Mouse (Mus musculus): ENCODE data around the gene Ccdc142. TPM values are rescaled to one million over a fixed set of nuclear protein-coding genes. Genes with fewer than 3 reads are reported as not detected.
A peak's percentile ranks its signal among the peaks of the same experiment; 100 is the strongest.

Gene Ccdc142
- polyA plus RNA-seq, 1 experiment from 2014 or later = 0.62 TPM

GRCm38 (mm10) chr6:83153038-83153437 lies 51.6 kb downstream of the Ccdc142 start:
- H3K4me1 ChIP-seq (ENCODE audit: control insufficient read depth, insufficient read depth, low read length) = peaks cover 2% of the 10 kb centered on the region; the same call in 1 of the 2 replicates
- no peak overlapping the region for H3K9ac ChIP-seq (replicated peaks; ENCODE audit: low read length)
- no peak overlapping the region for H3K4me2 ChIP-seq (ENCODE audit: low read depth, low read length)
- no peak overlapping the region for H3K4me3 ChIP-seq (ENCODE audit: low read depth, low read length)
- no peaks in the 10 kb centered on the region; the same call in 1 of the 2 replicates for H3K27me3 ChIP-seq (ENCODE audit: control insufficient read depth, insufficient read depth, low read length)
- H3K27ac ChIP-seq (replicated peaks; ENCODE audit: low read depth, low read length) = no peak overlapping the region
- no peaks in the 10 kb centered on the region for H3K9me3 ChIP-seq (replicated peaks; ENCODE audit: control insufficient read depth, low read length)
- ATAC-seq (replicated peaks; ENCODE audit: insufficient number of reproducible peaks, low FRiP score, low TSS enrichment, low read depth) (no peak), DNase-seq (ENCODE audit: low spot score) (no peak)
- H3K36me3 ChIP-seq (replicated peaks; ENCODE audit: control insufficient read depth, insufficient read depth, low read depth, low read length) = peaks cover 7% of the 10 kb centered on the region
- WGBS = 91% methylated on average over 12 of the region's 12 CpGs

DNA sequence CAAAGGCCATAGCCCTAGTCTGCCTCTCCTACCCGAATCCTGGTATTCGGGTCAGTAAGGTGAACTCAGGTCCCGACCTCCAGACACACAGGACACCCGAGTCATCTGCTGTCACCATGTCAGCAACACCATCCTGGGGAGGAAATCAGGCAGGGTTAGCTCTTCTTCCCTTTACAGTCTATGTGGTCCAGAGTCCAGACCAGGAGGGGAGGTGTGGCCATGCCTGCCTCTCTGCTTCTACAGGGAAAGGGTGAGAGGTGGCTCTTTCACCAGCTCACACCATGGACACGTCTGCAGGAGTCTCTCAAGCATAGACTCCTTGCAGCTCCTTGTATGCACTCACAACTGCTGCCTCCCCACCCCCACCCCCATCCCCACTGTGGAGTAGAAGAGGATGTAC lies 52.1 kb downstream of the Ccdc142 start:
- DNase-seq (ENCODE audit: low spot score) (no peak), ATAC-seq (replicated peaks; ENCODE audit: insufficient number of reproducible peaks, low FRiP score, low TSS enrichment, low read depth) (no peak)
- Histone ChIP-seq H3K36me3 (replicated peaks; ENCODE audit: control insufficient read depth, insufficient read depth, low read depth, low read length) (peaks cover 7% of the 10 kb centered on the region; the same call in 1 of the 2 replicates), H3K27ac (replicated peaks; ENCODE audit: low read depth, low read length) (no peak overlapping the region), H3K4me3 (ENCODE audit: low read depth, low read length) (no peak overlapping the region), H3K9me3 (replicated peaks; ENCODE audit: control insufficient read depth, low read length) (no peaks in the 10 kb centered on the region), H3K4me1 (ENCODE audit: control insufficient read depth, insufficient read depth, low read length) (peaks cover 2% of the 10 kb centered on the region; the same call in 1 of the 2 replicates), H3K4me2 (ENCODE audit: low read depth, low read length) (no peak overlapping the region), H3K27me3 (ENCODE audit: control insufficient read depth, insufficient read depth, low read length) (no peaks in the 10 kb centered on the region; the same call in 1 of the 2 replicates), H3K9ac (replicated peaks; ENCODE audit: low read length) (no peak overlapping the region)
- 65% methylated on average over 5 of the region's 5 CpGs for WGBS

- ATAC-seq (replicated peaks; ENCODE audit: insufficient number of reproducible peaks, low FRiP score, low TSS enrichment, low read depth) = peak; percentile 6; the same call in 1 of the 2 replicates
- H3K27ac ChIP-seq (replicated peaks; ENCODE audit: low read depth, low read length) = no peak overlapping the region
Observed at GRCm38 (mm10) chr6:83155552-83156238, 54.3 kb downstream of the Ccdc142 start.

DNA sequence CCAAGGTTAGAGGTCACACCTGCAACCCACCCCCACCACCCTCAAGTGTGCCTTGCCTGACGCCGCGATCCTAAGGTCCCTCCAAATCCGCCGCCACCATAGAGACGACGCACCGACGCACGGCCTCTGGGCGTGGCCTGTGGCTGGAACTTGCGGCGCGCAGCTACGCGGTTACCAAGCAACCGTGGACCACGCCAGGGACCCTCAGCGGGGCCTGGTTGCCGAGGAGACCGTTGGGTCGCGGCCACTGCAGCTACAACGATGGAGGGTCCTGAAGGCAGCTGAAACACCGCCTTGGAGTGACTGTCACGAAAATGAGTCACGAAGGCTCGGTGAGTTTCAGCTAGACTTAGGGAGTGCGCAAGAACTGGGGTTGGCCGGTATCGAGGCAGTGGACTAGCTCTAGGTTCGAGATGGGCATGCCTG lies 54.9 kb downstream of the Ccdc142 start, which contains the start of the genes Wdr54 and 1700003E16Rik:
Gene Wdr54, minus strand, starts transcription at position 139 of the 426 bp plus-strand sequence.
Gene 1700003E16Rik, plus strand, starts transcription at position 146 of the 426 bp plus-strand sequence.
- peak; percentile 94 for DNase-seq (ENCODE audit: low spot score)
- H3K4me2 ChIP-seq (ENCODE audit: low read depth, low read length) = peak within 1 kb of the TSS; percentile 83
- H3K27ac ChIP-seq (replicated peaks; ENCODE audit: low read depth, low read length) = no peak within 1 kb of the TSS
- peaks cover 7% of the 10 kb centered on the region; the same call in 1 of the 2 replicates for H3K36me3 ChIP-seq (replicated peaks; ENCODE audit: control insufficient read depth, insufficient read depth, low read depth, low read length)
- ATAC-seq (replicated peaks; ENCODE audit: insufficient number of reproducible peaks, low FRiP score, low TSS enrichment, low read depth) = peak; percentile 89
- H3K9me3 ChIP-seq (replicated peaks; ENCODE audit: control insufficient read depth, low read length) = no peaks in the 10 kb centered on the region
- H3K4me1 ChIP-seq (ENCODE audit: control insufficient read depth, insufficient read depth, low read length) = peaks cover 2% of the 10 kb centered on the region; the same call in 1 of the 2 replicates
- 2% methylated on average over 32 of the region's 32 CpGs for WGBS
- peak within 1 kb of the TSS; percentile 68 for H3K9ac ChIP-seq (replicated peaks; ENCODE audit: low read length)
- H3K27me3 ChIP-seq (ENCODE audit: control insufficient read depth, insufficient read depth, low read length) = peaks cover 8% of the 10 kb centered on the region
- H3K4me3 ChIP-seq (ENCODE audit: low read depth, low read length) = peak within 1 kb of the TSS; percentile 51

More at GRCm38 (mm10) chr6:83155552-83156238, 54.3 kb downstream of the Ccdc142 start:
- H3K27me3 ChIP-seq (ENCODE audit: control insufficient read depth, insufficient read depth, low read length) = peaks cover 2% of the 10 kb centered on the region
- H3K4me3 ChIP-seq (ENCODE audit: low read depth, low read length) = peak overlapping the region; percentile 51
- H3K36me3 ChIP-seq (replicated peaks; ENCODE audit: control insufficient read depth, insufficient read depth, low read depth, low read length) = peaks cover 7% of the 10 kb centered on the region; the same call in 1 of the 2 replicates
- DNase-seq (ENCODE audit: low spot score) = peak; percentile 29
- 7% methylated on average over 23 of the region's 23 CpGs for WGBS
- peak overlapping the region; percentile 68 for H3K9ac ChIP-seq (replicated peaks; ENCODE audit: low read length)
- no peaks in the 10 kb centered on the region for H3K9me3 ChIP-seq (replicated peaks; ENCODE audit: control insufficient read depth, low read length)
- peak overlapping the region; percentile 83 for H3K4me2 ChIP-seq (ENCODE audit: low read depth, low read length)
- peaks cover 2% of the 10 kb centered on the region; the same call in 1 of the 2 replicates for H3K4me1 ChIP-seq (ENCODE audit: control insufficient read depth, insufficient read depth, low read length)

MicroRNAs within 50 kb of the gene (microRNA counts, 519-probe panel; counts per million panel counts)
- microRNA mmu-miR-3470a+mmu-miR-3470b = not detected

Small RNAs within 50 kb of the gene (microRNA-seq; reads per million reads assigned to microRNA genes)
- not detected for gene Mir3470a (ENCODE audit: borderline number of aligned reads)

Other genes starting within 250 kb of the Ccdc142 start
- gene Sema4f, start 161.8 kb upstream of the Ccdc142 start, polyA plus RNA-seq (2014; fragmentation: Nextera tagmentation; extraction: Ambion mirVana) = 0.97 and 1.3 TPM in 2 replicates
- gene M1ap, start 154.7 kb upstream of the Ccdc142 start, polyA plus RNA-seq (2014; fragmentation: Nextera tagmentation; extraction: Ambion mirVana) = 0.21 and 0.50 TPM in 2 replicates
- gene Dok1, start 68.1 kb upstream of the Ccdc142 start, polyA plus RNA-seq (2014; fragmentation: Nextera tagmentation; extraction: Ambion mirVana) = 5.4 and 8.2 TPM in 2 replicates
- gene Loxl3, start 67.4 kb upstream of the Ccdc142 start, polyA plus RNA-seq (2014; fragmentation: Nextera tagmentation; extraction: Ambion mirVana) = 8.9 and 10.1 TPM in 2 replicates
- gene Aup1, start 47.1 kb upstream of the Ccdc142 start, polyA plus RNA-seq (2014; fragmentation: Nextera tagmentation; extraction: Ambion mirVana) = 105 and 108 TPM in 2 replicates
- gene Htra2, start 46.3 kb upstream of the Ccdc142 start, polyA plus RNA-seq (2014; fragmentation: Nextera tagmentation; extraction: Ambion mirVana) = 33.3 and 34.9 TPM in 2 replicates
- 0.45 and 0.66 TPM in 2 replicates for gene Dqx1, start 43.8 kb upstream of the Ccdc142 start, polyA plus RNA-seq (2014; fragmentation: Nextera tagmentation; extraction: Ambion mirVana)
- gene Tlx2, start 31.3 kb upstream of the Ccdc142 start, polyA plus RNA-seq (2014; fragmentation: Nextera tagmentation; extraction: Ambion mirVana) = 7.9 and 9.7 TPM in 2 replicates
- gene Pcgf1, start 23.7 kb upstream of the Ccdc142 start, polyA plus RNA-seq (2014; fragmentation: Nextera tagmentation; extraction: Ambion mirVana) = 40.9 and 42.9 TPM in 2 replicates
- 0.73 and 0.89 TPM in 2 replicates for gene Lbx2, start 15.2 kb upstream of the Ccdc142 start, polyA plus RNA-seq (2014; fragmentation: Nextera tagmentation; extraction: Ambion mirVana)
- gene Gm42688, start within 50 bp of the Ccdc142 start, polyA plus RNA-seq (2014; fragmentation: Nextera tagmentation; extraction: Ambion mirVana) = 0.97 and 1.8 TPM in 2 replicates
- 126 and 129 TPM in 2 replicates for gene Mrpl53, start 7.4 kb downstream of the Ccdc142 start, polyA plus RNA-seq (2014; fragmentation: Nextera tagmentation; extraction: Ambion mirVana)
- 22.1 and 23.9 TPM in 2 replicates for gene Mogs, start 13.9 kb downstream of the Ccdc142 start, polyA plus RNA-seq (2014; fragmentation: Nextera tagmentation; extraction: Ambion mirVana)
- 146 and 156 TPM in 2 replicates for gene Wbp1, start 20.0 kb downstream of the Ccdc142 start, polyA plus RNA-seq (2014; fragmentation: Nextera tagmentation; extraction: Ambion mirVana)
- gene Ino80b, start 23.8 kb downstream of the Ccdc142 start, polyA plus RNA-seq (2014; fragmentation: Nextera tagmentation; extraction: Ambion mirVana) = 17.5 and 19.5 TPM in 2 replicates
- gene Rtkn, start 33.9 kb downstream of the Ccdc142 start, polyA plus RNA-seq (2014; fragmentation: Nextera tagmentation; extraction: Ambion mirVana) = 17.7 and 18.3 TPM in 2 replicates
- 10.7 and 11.1 TPM in 2 replicates for gene Wdr54, start 54.8 kb downstream of the Ccdc142 start, polyA plus RNA-seq (2014; fragmentation: Nextera tagmentation; extraction: Ambion mirVana)
- 0.97 and 1.4 TPM in 2 replicates for gene 1700003E16Rik, start 54.8 kb downstream of the Ccdc142 start, polyA plus RNA-seq (2014; fragmentation: Nextera tagmentation; extraction: Ambion mirVana)
- gene Dctn1, start 64.3 kb downstream of the Ccdc142 start, polyA plus RNA-seq (2014; fragmentation: Nextera tagmentation; extraction: Ambion mirVana) = 67.0 and 73.5 TPM in 2 replicates
- gene Slc4a5, start 118.2 kb downstream of the Ccdc142 start, polyA plus RNA-seq (2014; fragmentation: Nextera tagmentation; extraction: Ambion mirVana) = 1.0 and 1.1 TPM in 2 replicates
- gene Mthfd2, start 224.3 kb downstream of the Ccdc142 start, polyA plus RNA-seq (2014; fragmentation: Nextera tagmentation; extraction: Ambion mirVana) = 58.7 and 59.7 TPM in 2 replicates
- gene Mob1a, start 224.4 kb downstream of the Ccdc142 start, polyA plus RNA-seq (2014; fragmentation: Nextera tagmentation; extraction: Ambion mirVana) = 80.0 and 85.7 TPM in 2 replicates
- 142 and 144 TPM in 2 replicates for gene Bola3, start 247.5 kb downstream of the Ccdc142 start, polyA plus RNA-seq (2014; fragmentation: Nextera tagmentation; extraction: Ambion mirVana)